Mouse (Mus musculus) stomach, embryonic 14.5 days (tissue): ENCODE results near the gene Ccdc9b. TPM values are rescaled to one million over a fixed set of nuclear protein-coding genes. Genes with fewer than 3 reads are reported as not detected.

ENCODE experiments used
- ATAC-seq: fragments of 200-750 bp; cut with Nextera tagmentation; 2 replicates; pipeline ENCODE4 v1.8.0; 2017; ENCODE audit warnings: low read depth, moderate TSS enrichment; ENCODE audit not compliant: insufficient number of reproducible peaks, insufficient read depth, low FRiP score
- H3K27ac ChIP-seq: fragments of 300-500 bp; sonication (generic); 2 replicates; pipeline ENCODE4 v1.5.1; 2014; ENCODE audit warnings: mild to moderate bottlenecking, low read length, moderate library complexity, mixed read lengths
- H3K27me3 ChIP-seq: fragments of 300-500 bp; sonication (generic); 2 replicates; pipeline ENCODE4 v1.6.1; 2014; ENCODE audit warnings: low read length, control low read depth, mixed read lengths; ENCODE audit not compliant: control insufficient read depth, insufficient read depth
- H3K36me3 ChIP-seq: fragments of 300-500 bp; sonication (generic); 2 replicates; pipeline ENCODE4 v1.6.1; 2014; ENCODE audit warnings: mild to moderate bottlenecking, control low read depth, low read length, moderate library complexity, mixed read lengths; ENCODE audit not compliant: control insufficient read depth, insufficient read depth
- H3K4me1 ChIP-seq: fragments of 300-500 bp; sonication (generic); 2 replicates; pipeline ENCODE4 v1.6.1; 2014; ENCODE audit warnings: low read length, control low read depth, mixed read lengths; ENCODE audit not compliant: control insufficient read depth, insufficient read depth
- H3K4me2 ChIP-seq: fragments of 300-500 bp; sonication (generic); replicated peaks from 2 replicates; pipeline ENCODE4 v1.6.1; 2014; ENCODE audit warnings: low read depth, low read length, control low read depth
- H3K4me3 ChIP-seq: fragments of 300-500 bp; sonication (generic); 2 replicates; pipeline ENCODE4 v1.5.1; 2014; ENCODE audit warnings: low read depth, low read length, control low read depth
- H3K9ac ChIP-seq: fragments of 300-500 bp; sonication (generic); replicated peaks from 2 replicates; pipeline ENCODE4 v1.6.1; 2014; ENCODE audit warnings: low read depth, mild to moderate bottlenecking, control low read depth, low read length, moderate library complexity, mixed read lengths
- H3K9me3 ChIP-seq: fragments of 300-500 bp; sonication (generic); 2 replicates; pipeline ENCODE4 v1.6.1; 2016; ENCODE audit warnings: low read depth, low read length, control low read depth; ENCODE audit not compliant: control insufficient read depth
- WGBS: fragments of 180-500 bp; shearing (Covaris S2); extraction: QIAGEN DNeasy Blood & Tissue Kit; methylation state at CpG from one replicate; pipeline ENCODE4 v1.1.7; 2014; 5-methylcytosine and 5-hydroxymethylcytosine counted together
- polyA plus RNA-seq: library from polyadenylated mRNA; unstranded; fragments of >200 nt; fragmentation: Nextera tagmentation; extraction: Ambion mirVana; gene quantifications from 2 replicates; pipeline ENCODE4 v1.2.1, GENCODE M21; 2014

Ccdc9b gene
- polyA plus RNA-seq, 1 experiment from 2014 or later, result 0.75 TPM

DNA sequence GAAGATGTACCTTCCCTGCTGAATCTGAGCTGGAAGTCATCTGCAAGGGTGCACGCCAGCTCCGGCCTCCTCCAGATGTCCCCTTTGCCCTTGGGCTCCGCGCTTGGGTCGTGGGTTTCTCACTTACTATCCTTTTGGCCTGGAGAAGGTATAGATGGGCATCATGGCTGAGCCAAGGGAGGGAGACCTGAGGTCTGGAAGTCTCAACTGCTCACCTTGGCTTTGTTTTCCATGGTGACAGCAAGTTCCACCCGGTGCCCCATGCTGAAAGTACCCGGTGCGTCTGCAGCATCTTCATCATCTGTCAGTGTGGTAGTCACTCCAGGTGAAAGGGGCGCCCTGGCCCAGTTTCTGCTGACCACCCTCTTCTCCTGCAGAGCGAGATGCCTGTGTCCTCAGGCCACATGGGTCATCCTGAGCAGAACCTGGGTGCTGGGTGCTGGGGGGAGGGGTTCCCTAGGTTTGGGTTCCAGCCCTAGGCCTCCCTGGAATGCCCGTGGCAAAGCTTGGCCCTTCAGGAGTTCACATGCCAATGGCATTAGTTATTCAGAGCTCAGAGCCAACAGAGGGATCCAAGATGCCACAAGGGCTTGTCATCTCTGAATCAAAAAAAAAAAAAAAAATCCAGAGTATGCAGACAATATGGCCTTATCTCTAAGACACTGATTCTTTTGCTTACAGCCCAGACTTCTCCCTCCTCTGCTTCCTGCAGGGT lies 2.0 kb downstream of the Ccdc9b start:
- WGBS, result 82% methylated on average over 11 of the region's 11 CpGs
- no peaks in the 10 kb centered on the region for H3K9me3 ChIP-seq
- H3K4me2 ChIP-seq, result no peak overlapping the region
- no peak overlapping the region for H3K27ac ChIP-seq
- H3K4me3 ChIP-seq, result no peak overlapping the region
- H3K36me3 ChIP-seq, result no peaks in the 10 kb centered on the region
- no peaks in the 10 kb centered on the region for H3K27me3 ChIP-seq
- ATAC-seq, result no peak
- H3K9ac ChIP-seq, result no peak overlapping the region
- peaks cover 31% of the 10 kb centered on the region for H3K4me1 ChIP-seq

DNA sequence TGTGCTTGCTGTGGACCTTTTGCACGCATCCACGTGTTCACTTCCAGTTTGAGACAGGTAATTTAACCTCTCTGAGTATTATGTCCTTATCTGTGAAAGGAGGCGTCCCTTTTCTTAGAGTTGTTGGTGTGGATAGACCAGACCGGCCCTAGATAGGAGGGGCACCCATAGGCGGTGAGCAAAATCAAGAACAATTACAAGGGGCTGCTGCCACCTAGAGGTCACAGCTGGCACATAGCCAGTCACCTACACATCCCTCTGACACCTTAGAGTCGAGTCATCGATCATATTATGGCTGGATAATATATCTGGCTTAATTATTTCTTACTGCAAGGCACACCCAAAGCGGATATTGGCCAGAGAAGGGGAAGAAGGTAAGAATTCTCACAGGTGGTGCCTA lies 2.6 kb downstream of the Ccdc9b start:
- Histone ChIP-seq H3K4me3 (no peak overlapping the region), H3K9ac (no peak overlapping the region), H3K27ac (no peak overlapping the region), H3K4me2 (no peak overlapping the region), H3K27me3 (no peaks in the 10 kb centered on the region), H3K9me3 (no peaks in the 10 kb centered on the region), H3K36me3 (no peaks in the 10 kb centered on the region), H3K4me1 (peaks cover 31% of the 10 kb centered on the region)
- 0 out of 2 replicates have a peak, but pooled peaks have one; percentile 15 for ATAC-seq
- 14% methylated on average over 8 of the region's 8 CpGs for WGBS

DNA sequence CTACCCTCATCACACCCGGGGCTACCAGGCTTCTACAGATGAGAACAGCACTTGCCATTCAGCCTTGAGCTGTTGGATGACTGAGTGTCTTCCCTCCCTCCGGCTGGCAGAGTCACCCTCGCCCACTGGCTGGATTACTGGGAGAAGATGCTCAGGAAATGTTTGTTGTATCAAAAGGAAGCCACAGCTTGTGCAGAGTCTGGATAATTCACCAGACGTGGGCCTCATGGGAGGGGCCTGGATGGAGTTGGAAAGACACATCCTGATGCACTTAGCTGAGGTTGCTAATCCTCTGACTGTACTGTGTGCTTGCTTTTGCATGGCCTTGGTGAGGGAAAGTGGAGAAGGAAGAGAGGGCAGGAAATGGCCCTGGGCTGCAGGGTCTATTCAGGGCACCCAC lies 6.4 kb downstream of the Ccdc9b start:
- Histone ChIP-seq H3K9me3 (no peaks in the 10 kb centered on the region), H3K4me3 (no peak overlapping the region), H3K27ac (no peak overlapping the region), H3K27me3 (no peaks in the 10 kb centered on the region), H3K4me2 (no peak overlapping the region), H3K36me3 (no peaks in the 10 kb centered on the region), H3K4me1 (peaks cover 1% of the 10 kb centered on the region), H3K9ac (no peak overlapping the region)
- ATAC-seq, result no peak
- WGBS, result 71% methylated on average over 4 of the region's 4 CpGs

GRCm38 (mm10) chr2:118755407-118755806 lies 7.1 kb downstream of the Ccdc9b start:
- Histone ChIP-seq H3K27me3 (no peaks in the 10 kb centered on the region), H3K36me3 (no peaks in the 10 kb centered on the region), H3K9me3 (no peaks in the 10 kb centered on the region), H3K4me2 (no peak overlapping the region), H3K4me3 (no peak overlapping the region), H3K4me1 (peaks cover 2% of the 10 kb centered on the region), H3K9ac (no peak overlapping the region), H3K27ac (no peak overlapping the region)
- WGBS, result 82% methylated on average over 6 of the region's 6 CpGs
- ATAC-seq, result no peak

DNA sequence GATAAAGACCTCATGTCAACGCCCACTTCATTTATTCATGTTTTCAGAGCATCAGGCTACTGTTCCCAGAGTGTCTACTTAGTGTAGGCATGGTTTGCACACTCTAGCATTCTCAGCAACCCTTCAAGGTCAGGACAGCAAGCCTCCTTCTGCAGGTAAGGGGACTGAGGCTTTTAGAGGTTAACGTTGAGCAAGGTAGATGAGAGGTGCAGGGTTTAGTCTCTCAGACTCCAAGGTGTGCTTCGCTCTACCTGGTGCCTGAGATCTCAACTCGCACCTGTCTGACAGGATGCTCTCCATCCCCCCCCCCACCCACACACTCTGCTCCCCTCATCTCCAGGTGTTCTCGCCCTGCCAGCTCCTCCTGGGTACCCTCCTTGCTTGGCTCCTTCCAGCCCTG lies 8.3 kb downstream of the Ccdc9b start:
- Histone ChIP-seq H3K27me3 (no peaks in the 10 kb centered on the region), H3K4me3 (no peak overlapping the region), H3K4me1 (peaks cover 7% of the 10 kb centered on the region), H3K36me3 (no peaks in the 10 kb centered on the region), H3K9me3 (no peaks in the 10 kb centered on the region), H3K27ac (no peak overlapping the region), H3K4me2 (no peak overlapping the region), H3K9ac (no peak overlapping the region)
- no peak for ATAC-seq
- WGBS, result 84% methylated on average over 5 of the region's 5 CpGs

DNA sequence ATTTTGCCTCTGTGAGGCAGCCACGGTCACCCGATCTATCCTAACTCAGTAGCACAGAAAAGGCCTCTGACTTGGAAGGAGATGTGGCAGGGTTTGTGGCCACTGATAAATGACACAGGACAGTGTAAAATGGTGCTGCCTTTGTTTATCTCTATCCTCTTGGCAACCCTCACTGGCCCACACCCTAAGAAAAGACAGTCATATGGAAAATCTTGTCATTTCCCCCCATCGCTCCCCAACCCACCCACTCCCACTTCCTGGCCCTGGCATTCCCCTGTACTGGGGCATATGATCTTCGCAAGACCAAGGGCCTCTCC lies 9.7 kb downstream of the Ccdc9b start:
- Histone ChIP-seq H3K36me3 (no peaks in the 10 kb centered on the region), H3K27ac (peak overlapping the region; percentile 72; the same call in 1 of the 2 replicates), H3K4me3 (no peak overlapping the region), H3K9ac (no peak overlapping the region), H3K27me3 (no peaks in the 10 kb centered on the region), H3K4me2 (no peak overlapping the region), H3K4me1 (peaks cover 7% of the 10 kb centered on the region), H3K9me3 (no peaks in the 10 kb centered on the region)
- 55% methylated on average over 4 of the region's 4 CpGs for whole genome bisulfite sequencing
- no peak for ATAC-seq

DNA sequence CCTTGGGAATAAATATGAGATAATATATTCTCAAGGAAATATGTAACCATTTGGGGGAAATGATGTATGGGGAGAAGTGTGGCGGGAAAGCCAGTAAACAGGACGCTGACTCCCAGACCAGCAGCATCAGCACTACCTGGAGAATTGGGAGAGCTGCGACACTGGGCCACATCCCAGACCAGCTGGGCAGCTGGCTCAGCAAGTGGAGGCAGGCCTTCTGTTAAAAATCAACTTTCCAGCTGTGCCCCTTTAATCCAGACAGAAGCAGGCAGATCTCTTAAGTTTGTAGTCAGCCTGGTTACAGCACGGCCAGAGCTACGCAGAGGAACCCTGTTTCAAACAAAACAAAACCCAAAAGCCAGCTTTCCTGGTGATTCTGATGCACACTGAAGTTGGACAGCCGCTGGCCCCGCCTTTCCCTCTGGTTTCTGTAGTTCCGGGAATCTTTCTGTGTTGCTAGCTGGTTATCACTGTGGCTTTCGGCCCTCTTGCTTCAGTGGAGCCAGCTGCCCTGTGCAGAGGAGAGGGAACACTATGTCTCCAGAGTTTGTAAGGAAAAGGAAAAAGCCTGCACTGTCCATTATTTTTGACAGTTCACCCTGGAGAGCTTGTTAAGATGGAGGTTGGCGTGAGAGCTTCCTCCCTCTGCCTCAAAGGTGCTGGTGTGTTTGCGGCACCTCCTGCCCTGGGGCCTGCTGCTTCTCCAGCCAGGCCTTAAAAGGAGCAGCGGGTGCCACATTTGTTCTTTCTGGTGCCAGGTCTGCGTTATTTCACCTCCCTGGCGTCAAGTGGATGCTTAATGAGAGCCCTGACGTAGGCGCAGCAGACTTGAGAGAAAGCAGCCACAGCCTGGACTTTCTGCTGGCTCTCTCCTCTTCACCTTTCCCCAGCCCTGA lies 10.3 kb downstream of the Ccdc9b start:
- H3K4me3 ChIP-seq, result no peak overlapping the region
- H3K27ac ChIP-seq, result peak overlapping the region; percentile 72
- H3K9ac ChIP-seq, result no peak overlapping the region
- H3K9me3 ChIP-seq, result no peaks in the 10 kb centered on the region
- peaks cover 12% of the 10 kb centered on the region for H3K4me1 ChIP-seq
- no peaks in the 10 kb centered on the region for H3K27me3 ChIP-seq
- no peak overlapping the region for H3K4me2 ChIP-seq
- H3K36me3 ChIP-seq, result no peaks in the 10 kb centered on the region
- WGBS, result 50% methylated on average over 16 of the region's 16 CpGs
- no peak for ATAC-seq

GRCm38 (mm10) chr2:118750476-118750875 lies 12.0 kb downstream of the Ccdc9b start:
- Histone ChIP-seq H3K36me3 (no peaks in the 10 kb centered on the region), H3K9ac (no peak overlapping the region), H3K4me2 (no peak overlapping the region), H3K27ac (no peak overlapping the region), H3K27me3 (no peaks in the 10 kb centered on the region), H3K4me3 (no peak overlapping the region), H3K4me1 (peaks cover 18% of the 10 kb centered on the region), H3K9me3 (no peaks in the 10 kb centered on the region)
- WGBS, result 83% methylated on average over 8 of the region's 8 CpGs
- ATAC-seq, result no peak
